Mouse (Mus musculus): ENCODE measurements around the gene Eid3. TPM values are rescaled to one million over a fixed set of nuclear protein-coding genes. Genes with fewer than 3 reads are reported as not detected.
A peak's percentile ranks its signal among the peaks of the same experiment; 100 is the strongest.

Eid3 gene
- polyA plus RNA-seq, 1 experiment from 2014 or later, result 0.64 TPM

DNA sequence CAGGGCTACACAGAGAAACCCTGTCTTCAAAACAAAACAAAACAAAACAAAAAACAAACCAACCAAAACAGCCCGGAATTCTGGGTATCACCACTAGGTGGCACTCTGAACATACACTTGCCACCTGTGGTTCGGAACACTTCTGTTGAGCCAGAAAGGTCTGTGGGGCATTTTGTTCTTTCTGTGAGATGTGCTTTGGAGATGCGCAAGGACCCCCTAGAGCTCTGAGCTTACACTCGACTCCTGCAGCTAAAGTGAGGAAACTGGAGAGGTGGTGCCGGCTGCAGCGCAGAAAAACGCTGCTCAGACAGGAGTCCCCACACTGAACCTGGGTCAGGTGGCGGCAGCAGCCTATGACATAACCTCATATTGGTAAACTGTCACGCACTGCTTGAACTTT, 43.0 kb downstream of the Eid3 start:
- Histone ChIP-seq H3K4me1 (ENCODE audit: control insufficient read depth, insufficient read depth, low read length) (no peaks in the 10 kb centered on the region), H3K27ac (ENCODE audit: low read depth, low read length) (no peak overlapping the region), H3K4me3 (ENCODE audit: low read depth, low read length) (no peak overlapping the region), H3K36me3 (ENCODE audit: control insufficient read depth, insufficient read depth, low read length) (no peaks in the 10 kb centered on the region), H3K9ac (ENCODE audit: low read length) (no peak overlapping the region), H3K9me3 (ENCODE audit: control insufficient read depth, low read length) (no peaks in the 10 kb centered on the region), H3K27me3 (ENCODE audit: control insufficient read depth, insufficient read depth, low read length) (no peaks in the 10 kb centered on the region), H3K4me2 (ENCODE audit: low read depth) (no peak overlapping the region)
- peak; percentile 71 for DNase-seq (ENCODE audit: low spot score)
- WGBS, result 18% methylated on average over 9 of the region's 9 CpGs
- no peak for ATAC-seq (ENCODE audit: insufficient read depth, low FRiP score, low TSS enrichment)

GRCm38 (mm10) chr10:82910198-82910597, 43.8 kb downstream of the Eid3 start:
- Histone ChIP-seq H3K4me3 (ENCODE audit: low read depth, low read length) (no peak overlapping the region), H3K27me3 (ENCODE audit: control insufficient read depth, insufficient read depth, low read length) (no peaks in the 10 kb centered on the region), H3K4me2 (ENCODE audit: low read depth) (no peak overlapping the region), H3K9ac (ENCODE audit: low read length) (no peak overlapping the region), H3K9me3 (ENCODE audit: control insufficient read depth, low read length) (no peaks in the 10 kb centered on the region), H3K27ac (ENCODE audit: low read depth, low read length) (no peak overlapping the region), H3K4me1 (ENCODE audit: control insufficient read depth, insufficient read depth, low read length) (no peaks in the 10 kb centered on the region), H3K36me3 (ENCODE audit: control insufficient read depth, insufficient read depth, low read length) (no peaks in the 10 kb centered on the region)
- ATAC-seq (ENCODE audit: insufficient read depth, low FRiP score, low TSS enrichment), result no peak
- WGBS, result 74% methylated on average over 3 of the region's 3 CpGs
- no peak for DNase-seq (ENCODE audit: low spot score)

GRCm38 (mm10) chr10:82913238-82913637, 46.8 kb downstream of the Eid3 start:
- Histone ChIP-seq H3K9me3 (ENCODE audit: control insufficient read depth, low read length) (no peaks in the 10 kb centered on the region), H3K36me3 (ENCODE audit: control insufficient read depth, insufficient read depth, low read length) (no peaks in the 10 kb centered on the region), H3K27ac (ENCODE audit: low read depth, low read length) (no peak overlapping the region), H3K4me3 (ENCODE audit: low read depth, low read length) (no peak overlapping the region), H3K9ac (ENCODE audit: low read length) (no peak overlapping the region), H3K4me1 (ENCODE audit: control insufficient read depth, insufficient read depth, low read length) (no peaks in the 10 kb centered on the region), H3K27me3 (ENCODE audit: control insufficient read depth, insufficient read depth, low read length) (no peaks in the 10 kb centered on the region), H3K4me2 (ENCODE audit: low read depth) (no peak overlapping the region)
- ATAC-seq (ENCODE audit: insufficient read depth, low FRiP score, low TSS enrichment), result no peak
- DNase-seq (ENCODE audit: low spot score), result no peak
- 90% methylated on average over 4 of the region's 4 CpGs for WGBS

DNA sequence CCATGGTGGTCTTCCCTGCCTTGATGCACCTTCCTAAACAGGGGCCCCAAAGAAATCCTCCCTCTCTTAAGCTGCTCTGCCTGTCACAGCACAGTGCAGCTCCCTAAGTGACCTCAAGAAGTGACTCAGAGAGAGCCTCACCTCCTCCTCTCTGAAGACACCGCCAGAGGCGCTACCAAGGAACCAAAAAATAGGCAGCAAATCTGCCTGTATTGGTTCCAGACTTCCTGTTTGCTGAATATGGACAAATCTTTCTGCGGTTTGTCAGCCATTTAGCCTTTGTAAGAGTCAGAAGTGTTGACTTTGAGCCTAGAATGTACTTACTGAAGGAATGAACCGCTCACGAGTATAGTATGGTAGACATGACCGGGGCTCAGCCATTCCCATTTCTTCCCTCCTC, 47.3 kb downstream of the Eid3 start:
- Histone ChIP-seq H3K27ac (ENCODE audit: low read depth, low read length) (no peak overlapping the region), H3K36me3 (ENCODE audit: control insufficient read depth, insufficient read depth, low read length) (no peaks in the 10 kb centered on the region), H3K4me1 (ENCODE audit: control insufficient read depth, insufficient read depth, low read length) (no peaks in the 10 kb centered on the region), H3K9ac (ENCODE audit: low read length) (no peak overlapping the region), H3K4me2 (ENCODE audit: low read depth) (no peak overlapping the region), H3K27me3 (ENCODE audit: control insufficient read depth, insufficient read depth, low read length) (no peaks in the 10 kb centered on the region), H3K9me3 (ENCODE audit: control insufficient read depth, low read length) (no peaks in the 10 kb centered on the region), H3K4me3 (ENCODE audit: low read depth, low read length) (no peak overlapping the region)
- ATAC-seq (ENCODE audit: insufficient read depth, low FRiP score, low TSS enrichment) (no peak), DNase-seq (ENCODE audit: low spot score) (no peak)
- 89% methylated on average over 6 of the region's 6 CpGs for WGBS

Other genes starting within 250 kb of the Eid3 start
- 33.2 and 40.1 TPM in 2 replicates for gene 1190007I07Rik, start 243.4 kb upstream of the Eid3 start, polyA plus RNA-seq (2014; fragmentation: Nextera tagmentation; extraction: Ambion mirVana)
- 321 and 343 TPM in 2 replicates for gene Tdg, start 236.8 kb upstream of the Eid3 start, polyA plus RNA-seq (2014; fragmentation: Nextera tagmentation; extraction: Ambion mirVana)
- gene Glt8d2, start 176.0 kb upstream of the Eid3 start, polyA plus RNA-seq (2014; fragmentation: Nextera tagmentation; extraction: Ambion mirVana), result 2.2 and 4.4 TPM in 2 replicates
- gene Hcfc2, start 170.5 kb upstream of the Eid3 start, polyA plus RNA-seq (2014; fragmentation: Nextera tagmentation; extraction: Ambion mirVana), result 36.4 and 36.6 TPM in 2 replicates
- 73.9 and 74.9 TPM in 2 replicates for gene Nfyb, start 102.5 kb upstream of the Eid3 start, polyA plus RNA-seq (2014; fragmentation: Nextera tagmentation; extraction: Ambion mirVana)
- gene Txnrd1, start 32.7 kb upstream of the Eid3 start, polyA plus RNA-seq (2014; fragmentation: Nextera tagmentation; extraction: Ambion mirVana), result 191 and 203 TPM in 2 replicates
- 2.5 and 3.1 TPM in 2 replicates for gene Chst11, start 118.9 kb downstream of the Eid3 start, polyA plus RNA-seq (2014; fragmentation: Nextera tagmentation; extraction: Ambion mirVana)